Mouse (Mus musculus) retina, postnatal 7 days (tissue): ENCODE measurements at regions not wholly inside any gene's neighbourhood (a gene's known extent, or its start where the extent isn't known, plus 50 kb on each side); places are given as distances from the start of the nearest gene placed in this dataset.

Source experiments
- DNase-seq: peaks from one replicate; pipeline ENCODE4 v3.0.0-alpha.2; 2012; ENCODE audit warnings: low read depth, low spot score

GRCm38 (mm10) chr5:42620698-42621097, 552.9 kb downstream of the Gm16223 start:
- no peak for DNase-seq

GRCm38 (mm10) chr5:42636162-42636823, 568.5 kb downstream of the Gm16223 start:
- DNase-seq, result no peak

GRCm38 (mm10) chr5:42656460-42656859, 576.5 kb upstream of the Cpeb2 start:
- DNase-seq, result no peak

- DNase-seq, result no peak
Measured at GRCm38 (mm10) chr5:42659994-42660393, 573.0 kb upstream of the Cpeb2 start.

GRCm38 (mm10) chr5:42679617-42680016, 553.4 kb upstream of the Cpeb2 start:
- DNase-seq, result no peak

GRCm38 (mm10) chr5:42685356-42686057, 547.5 kb upstream of the Cpeb2 start:
- no peak for DNase-seq

GRCm38 (mm10) chr5:42687176-42687575, 545.8 kb upstream of the Cpeb2 start:
- no peak for DNase-seq
